Mouse (Mus musculus) kidney, adult 8-10 months (tissue): ENCODE measurements around the gene Uri1.

Source experiments
- DNase-seq, 2 experiments: peaks; one replicate each; pipeline ENCODE4 v3.0.0; 2022

Gene Uri1

DNA sequence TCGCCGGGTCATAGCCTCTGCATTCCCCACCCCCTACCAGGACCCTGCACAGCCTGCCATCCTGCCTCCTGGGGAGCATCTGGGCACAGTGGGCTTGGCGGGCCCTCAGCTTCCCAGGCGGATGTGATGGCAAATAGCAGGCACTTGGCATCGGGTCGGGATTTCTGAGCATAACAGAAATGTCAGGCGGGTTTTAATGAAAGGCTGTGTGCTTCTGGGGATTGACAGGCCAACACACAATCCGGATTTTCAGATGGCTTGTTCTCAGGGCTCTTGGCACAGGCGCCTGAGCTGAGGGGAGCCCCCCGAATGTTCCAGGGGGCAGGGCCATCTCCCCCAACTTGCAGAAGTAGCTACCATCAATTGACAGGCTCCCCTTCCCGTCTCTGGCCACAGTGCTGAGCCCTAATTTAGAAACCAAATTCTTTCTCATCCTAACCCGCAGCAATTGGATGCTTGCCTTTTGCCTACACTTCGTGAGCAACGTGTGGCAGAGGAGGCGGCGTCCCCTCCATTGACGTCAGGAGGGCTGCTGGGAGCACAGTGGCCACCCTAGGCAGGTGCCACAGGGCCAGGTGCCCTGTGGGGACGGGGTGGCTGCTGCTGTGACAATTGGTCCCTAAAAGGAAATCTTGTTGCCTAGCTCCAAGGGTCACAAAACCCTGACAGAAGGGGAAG lies 106.5 kb downstream of the Uri1 start:
- DNase-seq: no peak

DNA sequence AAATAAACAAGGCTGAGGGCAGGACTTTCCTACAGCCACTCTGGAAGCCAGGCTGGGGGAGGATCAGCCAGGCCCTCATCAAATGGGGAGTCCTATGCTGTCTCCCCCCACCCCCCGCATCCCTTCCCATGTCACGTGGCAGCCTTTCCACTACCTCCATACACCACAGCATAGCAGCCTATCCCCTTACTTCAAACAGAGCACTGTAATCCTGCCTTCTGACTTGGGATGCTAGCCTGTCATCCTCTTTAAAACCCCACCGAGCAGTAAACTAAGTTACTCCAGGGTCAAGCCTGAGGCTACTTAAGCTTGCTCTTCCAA lies 111.6 kb downstream of the Uri1 start:
- no peak for DNase-seq

DNA sequence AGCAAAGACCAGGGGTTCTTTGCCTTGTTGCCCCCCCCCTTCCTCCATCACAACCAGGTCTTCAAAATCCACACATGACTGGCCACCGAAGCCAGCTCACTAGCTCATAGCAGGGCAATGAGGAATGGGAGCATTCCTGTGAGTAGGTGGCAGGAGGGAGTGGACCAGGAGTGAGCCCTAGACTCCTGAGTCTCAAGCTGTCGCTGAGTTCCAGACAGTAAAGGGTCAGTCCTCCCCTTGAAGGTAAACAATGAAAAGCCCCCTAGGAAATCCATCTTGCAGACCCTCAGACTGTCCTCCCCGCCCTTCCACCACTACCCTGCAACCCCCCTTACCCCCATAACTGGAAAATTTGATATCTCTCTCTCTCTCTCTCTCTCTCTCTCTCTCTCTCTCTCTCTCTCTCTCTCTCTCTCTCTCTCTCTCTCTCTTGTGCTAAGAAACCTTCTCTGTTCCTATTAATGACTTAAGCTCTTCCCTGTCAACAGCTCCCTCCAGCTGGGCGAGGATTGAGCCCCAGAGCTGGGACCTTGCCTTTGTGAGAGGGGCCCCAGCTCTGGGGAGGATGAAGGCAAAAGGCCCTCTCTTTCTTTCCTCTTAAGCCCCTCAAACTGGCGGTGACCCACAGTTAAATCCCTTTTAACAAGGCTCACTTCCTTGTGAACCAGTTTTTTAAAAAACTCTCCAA lies 112.1 kb downstream of the Uri1 start:
- DNase-seq: no peak

DNA sequence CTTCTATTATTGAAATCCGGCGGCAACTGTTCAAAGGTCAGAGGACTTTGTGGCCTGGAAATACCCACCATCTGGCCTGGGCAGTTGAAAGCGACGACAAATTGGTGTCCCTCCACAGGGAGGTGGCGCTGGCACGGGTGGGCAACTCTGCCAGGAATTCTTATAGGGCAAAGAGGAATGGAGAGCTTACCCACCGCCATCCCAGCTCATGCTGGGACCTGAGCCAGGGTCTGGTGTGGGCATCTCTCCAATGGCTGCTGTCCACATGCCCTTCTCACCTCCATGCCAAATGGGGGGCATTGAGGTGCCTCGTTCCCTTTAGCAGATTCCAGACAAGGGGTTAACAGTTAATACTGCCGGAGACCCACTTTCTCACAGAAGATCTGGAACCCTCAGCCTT lies 113.2 kb downstream of the Uri1 start:
- DNase-seq: no peak
